Mouse (Mus musculus): ENCODE data around the gene Mest. TPM values are rescaled to one million over a fixed set of nuclear protein-coding genes. Genes with fewer than 3 reads are reported as not detected.

Mest gene
- polyA plus RNA-seq, 1 experiment from 2014 or later = 710 TPM

DNA sequence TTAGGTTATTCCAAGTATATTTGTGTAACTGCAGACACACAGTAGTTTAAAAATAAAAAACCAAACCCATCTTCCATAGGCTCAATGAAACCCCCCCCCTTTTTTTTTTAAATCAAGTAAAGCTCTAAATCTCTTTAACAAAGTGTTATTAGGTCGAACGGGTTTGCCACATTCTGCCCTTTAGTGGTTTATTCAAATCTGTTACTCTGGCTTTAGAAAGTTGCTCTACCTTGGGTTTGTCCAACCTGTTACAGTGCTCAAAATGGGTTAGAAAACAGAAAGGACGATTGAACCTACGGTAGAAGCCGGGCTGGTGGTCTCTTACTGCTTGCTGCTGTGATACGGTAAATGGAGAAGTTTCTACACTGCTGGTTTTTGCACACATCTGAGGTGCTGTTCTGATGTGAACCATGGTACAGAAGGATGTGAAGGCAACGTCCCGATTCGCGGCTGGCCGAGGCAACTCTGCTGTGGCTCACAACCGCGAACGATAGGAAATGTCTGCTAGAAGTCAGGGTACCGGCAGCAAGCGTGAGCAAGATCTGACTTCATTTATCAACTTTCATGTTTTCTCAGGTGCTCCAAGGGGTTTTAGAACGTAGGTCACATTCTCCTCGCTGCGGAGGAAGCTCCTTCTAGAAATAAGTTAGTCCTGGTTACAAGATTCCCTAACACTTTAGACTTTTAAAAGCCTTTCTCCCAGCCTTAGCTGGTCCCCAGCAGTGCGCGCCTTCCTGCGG is 11.8 kb downstream of the Mest start:
- no peaks in the 10 kb centered on the region for H3K27me3 ChIP-seq (replicated peaks)
- H3K4me1 ChIP-seq (replicated peaks) = no peaks in the 10 kb centered on the region
- H3K4me3 ChIP-seq (replicated peaks) = no peak overlapping the region
- no peak overlapping the region; the same call in 1 of the 2 replicates for H3K27ac ChIP-seq
- 54% methylated on average over 22 of the region's 22 CpGs for WGBS
- no peaks in the 10 kb centered on the region for H3K9me3 ChIP-seq
- ATAC-seq = no peak
- peak overlapping the region; percentile 61 for H3K4me2 ChIP-seq (replicated peaks)
- H3K36me3 ChIP-seq = no peaks in the 10 kb centered on the region
- no peak overlapping the region for H3K9ac ChIP-seq

DNA sequence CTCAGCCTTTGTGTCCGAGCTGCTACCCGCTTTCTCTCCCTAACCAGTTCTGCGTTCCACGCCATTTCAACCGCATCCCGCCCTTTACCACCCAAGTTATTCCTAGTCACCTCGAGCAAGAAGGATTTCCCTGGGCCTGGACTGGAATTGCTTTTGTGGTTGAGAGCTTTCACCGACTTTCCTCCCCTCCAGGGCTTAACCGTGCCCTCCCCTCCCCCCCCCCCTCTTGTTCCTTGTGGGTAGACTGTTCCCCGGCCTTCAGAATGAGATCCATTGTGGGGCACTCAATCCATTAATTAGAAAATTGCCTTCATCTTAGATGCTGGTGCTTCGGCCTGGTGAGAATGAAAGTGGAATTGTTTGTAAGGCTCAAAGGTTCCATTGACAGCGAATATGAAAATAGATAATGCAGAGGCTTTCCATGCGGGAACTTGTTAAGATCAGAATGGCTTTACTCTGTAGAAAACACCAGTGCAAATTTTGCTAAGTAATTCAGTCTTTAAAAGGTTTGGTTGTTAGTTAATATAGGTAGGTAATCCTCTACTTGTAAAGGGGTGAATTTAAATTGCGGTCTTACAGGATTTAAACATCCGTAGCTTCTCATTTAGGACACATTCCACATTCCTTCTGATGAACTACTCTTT is 12.5 kb downstream of the Mest start:
- no peaks in the 10 kb centered on the region for H3K27me3 ChIP-seq (replicated peaks)
- H3K9ac ChIP-seq = no peak overlapping the region
- 51% methylated on average over 15 of the region's 15 CpGs for WGBS
- H3K4me2 ChIP-seq (replicated peaks) = peak overlapping the region; percentile 61
- no peaks in the 10 kb centered on the region for H3K36me3 ChIP-seq
- H3K4me1 ChIP-seq (replicated peaks) = no peaks in the 10 kb centered on the region
- H3K27ac ChIP-seq = no peak overlapping the region; the same call in 1 of the 2 replicates
- ATAC-seq = no peak
- no peaks in the 10 kb centered on the region for H3K9me3 ChIP-seq
- H3K4me3 ChIP-seq (replicated peaks) = no peak overlapping the region

DNA sequence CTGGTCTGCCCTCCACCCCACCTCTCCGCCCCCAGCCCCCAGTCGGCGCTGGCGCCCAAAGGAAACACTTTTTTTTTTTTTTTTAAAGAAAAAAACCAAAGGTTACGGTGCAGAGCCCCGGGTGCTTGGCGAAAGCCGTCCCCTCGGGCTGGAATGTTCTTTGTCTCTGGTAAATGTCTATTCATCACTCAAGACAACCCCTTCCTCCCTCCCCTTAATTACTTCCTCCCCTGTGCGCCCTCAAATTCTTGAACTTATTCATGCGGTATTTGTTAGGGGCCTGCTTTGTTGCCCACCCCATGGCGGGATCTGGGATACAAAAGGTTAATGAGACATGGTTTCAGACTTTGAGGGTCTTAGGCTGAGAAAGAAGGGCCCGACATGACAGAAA is 13.0 kb downstream of the Mest start:
- Histone ChIP-seq H3K27me3 (replicated peaks) (no peaks in the 10 kb centered on the region), H3K4me3 (replicated peaks) (no peak overlapping the region), H3K4me2 (replicated peaks) (peak overlapping the region; percentile 61; the same call in 1 of the 2 replicates), H3K4me1 (replicated peaks) (no peaks in the 10 kb centered on the region), H3K36me3 (no peaks in the 10 kb centered on the region), H3K27ac (peak overlapping the region; percentile 58; the same call in 1 of the 2 replicates), H3K9ac (no peak overlapping the region), H3K9me3 (no peaks in the 10 kb centered on the region)
- 45% methylated on average over 13 of the region's 13 CpGs for WGBS
- no peak for ATAC-seq

DNA sequence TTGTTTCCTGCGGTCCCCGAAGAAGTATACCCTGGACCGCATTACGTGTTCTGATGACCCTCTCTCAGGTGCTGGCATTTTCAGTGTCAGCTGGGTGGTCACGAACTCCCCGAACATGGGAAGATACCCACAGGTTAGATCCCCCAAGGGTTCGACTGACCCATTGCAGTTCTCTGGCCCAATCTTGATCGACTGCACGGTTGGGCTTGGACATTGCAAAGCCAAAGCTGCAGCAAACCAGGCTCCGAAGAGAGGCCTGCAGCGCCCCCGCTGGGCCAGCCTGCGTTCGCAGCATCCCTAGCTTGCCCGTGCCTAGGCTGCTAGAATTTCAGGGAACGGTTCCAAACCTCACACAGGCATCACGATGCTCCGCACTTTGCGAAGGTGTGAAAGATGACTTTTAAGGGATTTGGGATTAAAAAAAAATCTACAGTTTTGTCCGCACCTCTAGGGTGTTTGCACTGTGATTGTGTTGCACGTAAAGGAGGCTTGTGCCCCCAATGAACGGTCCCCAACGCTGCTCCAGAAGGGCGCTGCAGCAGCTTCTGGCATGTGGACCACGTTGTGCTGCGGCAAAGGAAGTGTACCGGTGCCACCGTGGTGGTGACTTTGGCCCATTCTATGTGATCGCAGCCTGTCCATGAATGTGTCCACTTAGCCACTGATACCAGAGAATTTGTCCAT is 13.7 kb downstream of the Mest start:
- H3K36me3 ChIP-seq = no peaks in the 10 kb centered on the region
- H3K4me1 ChIP-seq (replicated peaks) = no peaks in the 10 kb centered on the region
- peak overlapping the region; percentile 58; the same call in 1 of the 2 replicates for H3K27ac ChIP-seq
- H3K27me3 ChIP-seq (replicated peaks) = no peaks in the 10 kb centered on the region
- no peak overlapping the region for H3K9ac ChIP-seq
- no peaks in the 10 kb centered on the region for H3K9me3 ChIP-seq
- 47% methylated on average over 29 of the region's 29 CpGs for WGBS
- H3K4me2 ChIP-seq (replicated peaks) = peak overlapping the region; percentile 61
- H3K4me3 ChIP-seq (replicated peaks) = peak overlapping the region; percentile 53
- ATAC-seq = peak; percentile 75

DNA sequence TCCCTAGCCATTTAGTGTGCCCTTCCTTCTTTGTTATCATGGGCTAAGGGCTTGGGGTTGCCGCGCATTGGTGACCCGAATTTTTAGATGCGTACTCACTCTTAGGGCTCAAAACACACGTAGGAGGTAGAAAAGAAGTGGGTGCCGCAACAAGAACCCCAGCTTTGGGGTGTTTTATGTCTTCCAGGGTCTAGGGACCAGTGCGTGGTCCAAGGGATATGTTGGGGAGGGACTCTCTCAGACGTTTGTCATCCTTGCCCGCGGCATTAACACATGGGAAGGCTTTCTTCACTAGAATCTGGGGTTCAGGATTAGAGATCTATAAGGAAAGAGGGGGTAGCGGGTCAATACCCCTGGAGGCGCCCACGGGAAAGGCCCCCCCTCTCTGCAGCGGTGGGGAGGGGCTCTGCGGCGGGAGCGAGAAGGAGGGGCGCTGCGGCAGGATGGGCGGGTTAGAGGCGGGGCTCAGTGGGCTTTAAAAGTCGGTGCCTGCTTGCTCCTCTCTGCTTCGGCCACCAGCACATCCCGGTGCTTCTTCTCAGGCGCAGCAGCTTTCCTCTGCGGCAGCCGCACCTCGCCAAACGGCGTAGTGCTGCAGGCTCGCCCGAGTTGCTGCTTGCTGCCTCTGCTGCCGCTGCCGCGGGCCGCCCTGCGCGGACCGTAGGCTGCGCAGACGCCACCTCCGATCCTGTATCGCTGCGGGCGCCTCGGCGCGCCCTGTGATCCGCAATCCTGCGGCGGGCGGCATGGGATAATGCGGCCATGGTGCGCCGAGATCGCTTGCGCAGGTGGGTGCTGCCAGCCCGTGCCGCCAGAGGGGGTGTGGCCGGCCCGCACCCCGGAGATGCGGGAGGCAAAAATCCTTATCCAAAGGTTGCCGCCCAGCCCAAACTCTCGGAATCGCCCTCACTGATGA is 14.5 kb downstream of the Mest start:
- peak overlapping the region; percentile 53 for H3K4me3 ChIP-seq (replicated peaks)
- no peaks in the 10 kb centered on the region for H3K27me3 ChIP-seq (replicated peaks)
- peak overlapping the region; percentile 57 for H3K9ac ChIP-seq
- H3K9me3 ChIP-seq = no peaks in the 10 kb centered on the region
- 49% methylated on average over 62 of the region's 66 CpGs for WGBS
- H3K27ac ChIP-seq = peak overlapping the region; percentile 58; the same call in 1 of the 2 replicates
- ATAC-seq = peak; percentile 65
- H3K36me3 ChIP-seq = no peaks in the 10 kb centered on the region
- no peaks in the 10 kb centered on the region for H3K4me1 ChIP-seq (replicated peaks)
- peak overlapping the region; percentile 61 for H3K4me2 ChIP-seq (replicated peaks)

- no peak for ATAC-seq
- no peaks in the 10 kb centered on the region for H3K27me3 ChIP-seq (replicated peaks)
- peak overlapping the region; percentile 57 for H3K9ac ChIP-seq
- H3K4me3 ChIP-seq (replicated peaks) = peak overlapping the region; percentile 53
- H3K9me3 ChIP-seq = no peaks in the 10 kb centered on the region
- 0 out of 2 replicates have a peak overlapping the region, but pooled peaks have one; percentile 58 for H3K27ac ChIP-seq
- H3K4me2 ChIP-seq (replicated peaks) = peak overlapping the region; percentile 61
- no peaks in the 10 kb centered on the region for H3K4me1 ChIP-seq (replicated peaks)
- 47% methylated on average over 20 of the region's 20 CpGs for WGBS
- H3K36me3 ChIP-seq = no peaks in the 10 kb centered on the region
Observed at GRCm38 (mm10) chr6:30738464-30739006, 15.2 kb downstream of the Mest start.

DNA sequence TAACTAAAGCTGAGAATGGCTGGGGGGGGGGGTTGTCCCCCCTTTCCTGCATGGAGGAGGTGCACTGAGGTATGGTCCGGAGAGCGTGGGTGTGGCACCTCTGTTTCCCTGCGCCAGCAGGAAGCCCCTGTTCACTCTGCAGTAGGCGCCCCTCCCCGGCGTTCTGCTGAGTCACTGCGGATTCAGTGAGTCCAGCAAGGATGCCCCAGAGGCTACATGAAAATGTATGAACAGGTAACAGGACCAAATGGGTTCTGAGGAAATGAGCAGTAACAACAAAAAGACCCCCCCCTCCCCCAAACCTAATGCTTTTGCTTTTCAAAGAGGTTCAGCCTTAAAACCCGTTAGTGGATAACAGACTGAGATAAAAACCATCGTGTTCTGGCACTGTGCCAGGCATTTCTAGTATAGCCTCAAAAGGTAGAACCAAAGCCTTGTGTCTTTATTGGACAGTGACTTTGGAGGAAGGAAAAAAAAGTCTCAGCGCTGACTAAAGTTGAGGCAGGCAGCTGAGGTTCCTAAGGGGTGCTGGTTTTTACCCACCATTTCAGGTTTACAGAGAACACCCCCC is 15.9 kb downstream of the Mest start:
- WGBS = 53% methylated on average over 10 of the region's 10 CpGs
- no peaks in the 10 kb centered on the region for H3K9me3 ChIP-seq
- no peak for ATAC-seq
- H3K27ac ChIP-seq = no peak overlapping the region
- H3K9ac ChIP-seq = 0 out of 2 replicates have a peak overlapping the region, but pooled peaks have one; percentile 57
- H3K36me3 ChIP-seq = no peaks in the 10 kb centered on the region
- no peaks in the 10 kb centered on the region for H3K4me1 ChIP-seq (replicated peaks)
- H3K4me3 ChIP-seq (replicated peaks) = peak overlapping the region; percentile 53
- H3K27me3 ChIP-seq (replicated peaks) = no peaks in the 10 kb centered on the region
- H3K4me2 ChIP-seq (replicated peaks) = peak overlapping the region; percentile 61

DNA sequence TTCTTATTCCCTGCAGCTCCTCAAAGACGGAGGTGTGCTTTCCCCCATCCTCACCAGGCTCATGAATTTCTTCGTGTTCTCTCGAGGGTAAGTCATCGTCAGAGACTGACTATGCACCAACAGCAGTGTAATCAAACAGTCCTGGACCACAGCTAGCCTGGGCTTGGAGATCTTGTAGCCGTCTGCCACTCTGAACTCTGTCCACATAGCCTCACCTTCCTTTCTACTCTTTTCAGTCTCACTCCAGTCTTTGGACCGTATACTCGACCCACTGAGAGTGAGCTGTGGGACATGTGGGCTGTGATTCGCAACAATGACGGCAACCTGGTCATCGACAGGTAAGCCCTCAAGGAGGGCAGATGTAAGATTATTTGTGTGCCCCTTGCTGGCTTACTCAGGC is 21.5 kb downstream of the Mest start:
- no peak for ATAC-seq
- no peak overlapping the region for H3K27ac ChIP-seq
- 81% methylated on average over 10 of the region's 10 CpGs for WGBS
- H3K4me1 ChIP-seq (replicated peaks) = no peaks in the 10 kb centered on the region
- H3K9ac ChIP-seq = no peak overlapping the region
- no peaks in the 10 kb centered on the region for H3K27me3 ChIP-seq (replicated peaks)
- peaks cover 17% of the 10 kb centered on the region for H3K36me3 ChIP-seq
- no peak overlapping the region for H3K4me2 ChIP-seq (replicated peaks)
- no peak overlapping the region for H3K4me3 ChIP-seq (replicated peaks)
- no peaks in the 10 kb centered on the region for H3K9me3 ChIP-seq

DNA sequence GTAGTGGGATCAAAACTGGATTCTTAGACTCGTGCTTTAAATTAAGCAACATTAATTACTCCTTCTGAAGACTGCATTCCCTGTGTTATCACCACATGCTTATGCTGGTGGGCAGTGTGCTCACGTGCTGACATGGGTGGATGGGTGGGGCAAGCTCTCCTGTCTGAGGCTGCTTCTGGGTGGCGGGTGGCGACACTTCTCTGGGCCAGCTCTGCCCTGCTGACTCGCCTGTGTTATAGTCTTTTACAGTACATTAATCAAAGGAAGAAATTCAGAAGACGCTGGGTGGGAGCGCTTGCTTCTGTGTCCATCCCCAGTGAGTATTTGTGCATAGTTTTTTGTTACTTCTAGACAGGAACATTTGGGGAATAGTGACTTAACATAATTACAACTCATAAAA is 22.2 kb downstream of the Mest start:
- H3K36me3 ChIP-seq = peaks cover 17% of the 10 kb centered on the region
- no peaks in the 10 kb centered on the region for H3K4me1 ChIP-seq (replicated peaks)
- H3K9me3 ChIP-seq = no peaks in the 10 kb centered on the region
- no peak overlapping the region for H3K4me2 ChIP-seq (replicated peaks)
- H3K9ac ChIP-seq = no peak overlapping the region
- no peak for ATAC-seq
- no peak overlapping the region for H3K27ac ChIP-seq
- no peaks in the 10 kb centered on the region for H3K27me3 ChIP-seq (replicated peaks)
- no peak overlapping the region for H3K4me3 ChIP-seq (replicated peaks)
- 63% methylated on average over 7 of the region's 7 CpGs for WGBS

- Histone ChIP-seq H3K36me3 (peaks cover 17% of the 10 kb centered on the region), H3K4me3 (replicated peaks) (no peak overlapping the region), H3K4me2 (replicated peaks) (no peak overlapping the region), H3K4me1 (replicated peaks) (no peaks in the 10 kb centered on the region), H3K27ac (no peak overlapping the region), H3K27me3 (replicated peaks) (no peaks in the 10 kb centered on the region), H3K9me3 (no peaks in the 10 kb centered on the region), H3K9ac (no peak overlapping the region)
- ATAC-seq = no peak
- 68% methylated on average over 7 of the region's 7 CpGs for WGBS
Observed at GRCm38 (mm10) chr6:30747631-30748357, 24.4 kb downstream of the Mest start.
